Mouse (Mus musculus) spleen, embryonic (tissue): ENCODE results near the gene Vil1.

Experiments used
- CTCF ChIA-PET: fragments of 350-600 bp; sonication (Branson Sonifier 250); formaldehyde crosslinking; loops from one replicate; lab custom pipeline; 2022; lab: Charles Lee

The Vil1 gene

GRCm38 (mm10) chr1:74404206-74404605 is 5.0 kb upstream of the Vil1 start:
- CTCF ChIA-PET = interaction anchor here (0.7 kb wide), 1 partner anchor 90 kb away, joined by 14 read pairs; no protein-coding TSS in a partner anchor

- CTCF ChIA-PET = no interaction called here
Observed at GRCm38 (mm10) chr1:74411753-74412325, 2.7 kb downstream of the Vil1 start.

- CTCF ChIA-PET = no interaction called here
Observed at GRCm38 (mm10) chr1:74412711-74413110, 3.5 kb downstream of the Vil1 start.

- CTCF ChIA-PET = no interaction called here
Observed at GRCm38 (mm10) chr1:74415143-74415542, 6.0 kb downstream of the Vil1 start.

GRCm38 (mm10) chr1:74418747-74419439 is 9.7 kb downstream of the Vil1 start:
- CTCF ChIA-PET = no interaction called here

GRCm38 (mm10) chr1:74419440-74419794 is 10.2 kb downstream of the Vil1 start:
- CTCF ChIA-PET = no interaction called here

GRCm38 (mm10) chr1:74423147-74423546 is 14.0 kb downstream of the Vil1 start:
- CTCF ChIA-PET = no interaction called here

GRCm38 (mm10) chr1:74425845-74426244 is 16.7 kb downstream of the Vil1 start:
- CTCF ChIA-PET = no interaction called here

GRCm38 (mm10) chr1:74433220-74433619 is 24.0 kb downstream of the Vil1 start:
- CTCF ChIA-PET = no interaction called here

- CTCF ChIA-PET = no interaction called here
Observed at GRCm38 (mm10) chr1:74434596-74434995, 25.4 kb downstream of the Vil1 start.

GRCm38 (mm10) chr1:74435563-74435962 is 26.4 kb downstream of the Vil1 start:
- CTCF ChIA-PET = no interaction called here

GRCm38 (mm10) chr1:74437702-74438427 is 28.7 kb downstream of the Vil1 start:
- CTCF ChIA-PET = no interaction called here

- CTCF ChIA-PET = no interaction called here
Observed at GRCm38 (mm10) chr1:74439166-74439876, 30.1 kb downstream of the Vil1 start.

GRCm38 (mm10) chr1:74444538-74444937 is 35.4 kb downstream of the Vil1 start:
- CTCF ChIA-PET = interaction anchor here (1.0 kb wide), 1 partner anchor 10 kb away, joined by 4 read pairs; no protein-coding TSS in a partner anchor

GRCm38 (mm10) chr1:74452611-74453045 is 43.5 kb downstream of the Vil1 start:
- CTCF ChIA-PET = interaction anchor here (0.6 to 1.0 kb wide), 3 partner anchors 163 to 465 kb away, joined by 3 to 4 read pairs (median 4); no protein-coding TSS in a partner anchor

- CTCF ChIA-PET = interaction anchor here (0.8 kb wide), 1 partner anchor 348 kb away, joined by 3 read pairs; no protein-coding TSS in a partner anchor
Observed at GRCm38 (mm10) chr1:74460273-74460672, 51.1 kb downstream of the Vil1 start.
